ENCODE assay signal across 8 mouse cellular contexts in genomic region chr6:94284089-94284825, GRCm38 (mm10). TPM values are rescaled to one million over a fixed set of nuclear protein-coding genes. Genes with fewer than 3 reads are reported as not detected.
DNase-seq lines count a peak whose midpoint lies in the region; ATAC-seq and TF ChIP-seq lines count a peak whose summit lies in the region.

No protein-coding gene starts in this region.

- peak overlapping the region; percentile 80 for H3K9ac ChIP-seq in neural tube, embryonic 11.5 days (ENCODE audit: low read length)
- H3K9ac ChIP-seq in forebrain, embryonic 13.5 days: peak overlapping the region; percentile 65
- peak overlapping the region; percentile 37; the same call in 1 of the 2 replicates for H3K9ac ChIP-seq in hindbrain, postnatal 0 days (replicated peaks; ENCODE audit: low read length)

- peak overlapping the region; percentile 70 for H3K4me3 ChIP-seq in neural tube, embryonic 11.5 days (ENCODE audit: low read depth, low read length)
- peak overlapping the region; percentile 78 for H3K4me3 ChIP-seq in brown adipose tissue, adult 24 weeks (ENCODE audit: insufficient read depth, low read depth, low read length)
- H3K4me3 ChIP-seq in forebrain, embryonic 13.5 days: peak overlapping the region; percentile 82
- peak overlapping the region; percentile 59 for H3K4me3 ChIP-seq in hindbrain, postnatal 0 days (ENCODE audit: low read length)
- peak overlapping the region; percentile 86 for H3K4me3 ChIP-seq in lung, adult 2 months (replicated peaks; ENCODE audit: extremely low read depth, low read depth, low read length)

- peak; percentile 60 for DNase-seq in neural tube, embryonic 11.5 days (ENCODE audit: low spot score)
- no peak for DNase-seq in neural tube, embryonic 10.5 days (ENCODE audit: extremely low spot score, low spot score)
- DNase-seq in hindbrain, postnatal 0 days (ENCODE audit: low spot score): peak; percentile 14
- DNase-seq in lung, adult 2 months: no peak
- DNase-seq in retina, postnatal 7 days (ENCODE audit: low read depth, low spot score): peak; percentile 3
- no peak for DNase-seq in layer of hippocampus, adult 11-12 months (ENCODE audit: low spot score)

- WGBS in neural tube, embryonic 11.5 days: under 1% methylated on average over 44 of the region's 44 CpGs
- under 1% methylated on average over 44 of the region's 44 CpGs for WGBS in forebrain, embryonic 13.5 days
- under 1% methylated on average over 44 of the region's 44 CpGs for WGBS in hindbrain, postnatal 0 days
- under 1% methylated on average over 44 of the region's 44 CpGs for WGBS in lung, adult 2 months

- no peaks in the 10 kb centered on the region for H3K27me3 ChIP-seq in neural tube, embryonic 11.5 days (ENCODE audit: control insufficient read depth, insufficient read depth, low read length)
- H3K27me3 ChIP-seq in forebrain, embryonic 13.5 days: no peaks in the 10 kb centered on the region
- no peaks in the 10 kb centered on the region for H3K27me3 ChIP-seq in hindbrain, postnatal 0 days (ENCODE audit: insufficient read depth, low read length)

- ATAC-seq in neural tube, embryonic 11.5 days (ENCODE audit: insufficient read depth, low FRiP score, low TSS enrichment): peak; percentile 67
- ATAC-seq in forebrain, embryonic 13.5 days: peak; percentile 54
- ATAC-seq in hindbrain, postnatal 0 days: peak; percentile 64

- H3K4me1 ChIP-seq in neural tube, embryonic 11.5 days (ENCODE audit: control insufficient read depth, insufficient read depth, low read length): peaks cover 17% of the 10 kb centered on the region
- H3K4me1 ChIP-seq in brown adipose tissue, adult 24 weeks (ENCODE audit: control insufficient read depth, insufficient read depth, insufficient read length, low read length): peaks cover 5% of the 10 kb centered on the region; the same call in 1 of the 2 replicates
- peaks cover 29% of the 10 kb centered on the region for H3K4me1 ChIP-seq in forebrain, embryonic 13.5 days
- H3K4me1 ChIP-seq in hindbrain, postnatal 0 days (ENCODE audit: insufficient read depth, low read length): peaks cover 6% of the 10 kb centered on the region; the same call in 1 of the 2 replicates
- H3K4me1 ChIP-seq in lung, adult 2 months (ENCODE audit: control insufficient read depth, insufficient read depth, low read length): 0 out of 2 replicates have a peak, but pooled peaks cover 2% of the 10 kb centered on the region

- TF ChIP-seq CTCF in hindbrain, postnatal 0 days (IDR thresholded peaks at IDR 0.05; ENCODE audit: low read depth): no peak
- TF ChIP-seq CTCF in lung, adult 2 months (IDR thresholded peaks at IDR 0.05; ENCODE audit: insufficient read depth, low read length): no peak

- no peaks in the 10 kb centered on the region for H3K9me3 ChIP-seq in neural tube, embryonic 11.5 days (ENCODE audit: control insufficient read depth, low read length)
- H3K9me3 ChIP-seq in forebrain, embryonic 13.5 days (replicated peaks): no peaks in the 10 kb centered on the region
- 0 out of 2 replicates have a peak, but pooled peaks cover 2% of the 10 kb centered on the region for H3K9me3 ChIP-seq in hindbrain, postnatal 0 days (ENCODE audit: low read length)

- no peaks in the 10 kb centered on the region for H3K36me3 ChIP-seq in neural tube, embryonic 11.5 days (ENCODE audit: control insufficient read depth, insufficient read depth, low read length)
- no peaks in the 10 kb centered on the region for H3K36me3 ChIP-seq in forebrain, embryonic 13.5 days (ENCODE audit: poor library complexity, severe bottlenecking)
- no peaks in the 10 kb centered on the region for H3K36me3 ChIP-seq in hindbrain, postnatal 0 days (ENCODE audit: insufficient read depth, low read length)

- no peak for TF ChIP-seq POLR2A in lung, adult 2 months (IDR thresholded peaks at IDR 0.05; ENCODE audit: borderline replicate concordance, extremely low read depth, low read depth, low read length)

- H3K27ac ChIP-seq in neural tube, embryonic 11.5 days (ENCODE audit: low read depth, low read length): 0 out of 2 replicates have a peak overlapping the region, but pooled peaks have one; percentile 34
- peak overlapping the region; percentile 37 for H3K27ac ChIP-seq in brown adipose tissue, adult 24 weeks (replicated peaks; ENCODE audit: low read depth, low read length)
- H3K27ac ChIP-seq in forebrain, embryonic 13.5 days: peak overlapping the region; percentile 94; the same call in 1 of the 2 replicates
- no peak overlapping the region; the same call in 1 of the 2 replicates for H3K27ac ChIP-seq in hindbrain, postnatal 0 days

- H3K4me2 ChIP-seq in neural tube, embryonic 11.5 days (ENCODE audit: low read depth): peak overlapping the region; percentile 94
- H3K4me2 ChIP-seq in forebrain, embryonic 13.5 days: peak overlapping the region; percentile 96
- H3K4me2 ChIP-seq in hindbrain, postnatal 0 days (ENCODE audit: low read depth, low read length): peak overlapping the region; percentile 80

RNA-seq across cellular contexts. Expression of gene Magi1, which starts 0.5 kb away (rescaled TPM):
- 21.0 and 23.5 TPM in 2 replicates for polyA plus RNA-seq in neural tube, embryonic 11.5 days (2014; fragmentation: Nextera tagmentation; extraction: Ambion mirVana)
- 3.3 and 4.5 TPM in 2 replicates for polyA plus RNA-seq in brown adipose tissue, adult 24 weeks (2012; ENCODE audit: insufficient read depth, insufficient read length, missing spikeins)
- 39.1 and 45.1 TPM in 2 replicates for polyA plus RNA-seq in forebrain, embryonic 13.5 days (2015; fragmentation: Nextera tagmentation; extraction: Ambion mirVana)
- total RNA-seq in hindbrain, postnatal 0 days (2014; rRNA removed): 36.9 and 44.5 TPM in 2 replicates
- polyA plus RNA-seq in hindbrain, postnatal 0 days (2015; fragmentation: Nextera tagmentation; extraction: Ambion mirVana): 21.4 and 23.0 TPM in 2 replicates
- 9.4 and 12.3 TPM in 2 replicates for polyA plus RNA-seq in lung, adult 2 months (2012; rRNA removed)

Comparison
In these comparisons a context has a peak if more than half of its experiments do, and no peak if none do; other contexts are left out.
1. DNase-seq: peak in neural tube, embryonic 11.5 days (single experiment), hindbrain, postnatal 0 days (single experiment) and retina, postnatal 7 days (single experiment); none in neural tube, embryonic 10.5 days (single experiment), lung, adult 2 months (single experiment) and layer of hippocampus, adult 11-12 months (single experiment).
2. Peak in every context shown above with its lines, with median percentiles within 50 percentile points of each other: ATAC-seq, H3K4me2 ChIP-seq, H3K4me3 ChIP-seq and H3K9ac ChIP-seq.